Mouse (Mus musculus): ENCODE results near the gene Ppp2r3a.

- no peak for TF ChIP-seq JUND (IDR thresholded peaks at IDR 0.05; ENCODE audit: low read depth, low read length)
- no peak for TF ChIP-seq TBP (IDR thresholded peaks at IDR 0.05; ENCODE audit: low read depth, low read length)
- no peak for TF ChIP-seq CTCF (IDR thresholded peaks at IDR 0.05 in 2 of 3, conservative IDR thresholded peaks at IDR 0.05 in 1 of 3; ENCODE audit: control insufficient read depth in 1 of 3, insufficient read depth in 1 of 3, low read depth in 2 of 3, low read length in 3 of 3, poor library complexity in 1 of 3, severe bottlenecking in 1 of 3)
- TF ChIP-seq RAD21 (IDR thresholded peaks at IDR 0.05; ENCODE audit: low read depth, low read length): no peak
Measured at GRCm38 (mm10) chr9:101265546-101265945, 14.0 kb upstream of the Ppp2r3a start.
